9 mouse cellular contexts compared by ENCODE assay signal in the genomic region with DNA sequence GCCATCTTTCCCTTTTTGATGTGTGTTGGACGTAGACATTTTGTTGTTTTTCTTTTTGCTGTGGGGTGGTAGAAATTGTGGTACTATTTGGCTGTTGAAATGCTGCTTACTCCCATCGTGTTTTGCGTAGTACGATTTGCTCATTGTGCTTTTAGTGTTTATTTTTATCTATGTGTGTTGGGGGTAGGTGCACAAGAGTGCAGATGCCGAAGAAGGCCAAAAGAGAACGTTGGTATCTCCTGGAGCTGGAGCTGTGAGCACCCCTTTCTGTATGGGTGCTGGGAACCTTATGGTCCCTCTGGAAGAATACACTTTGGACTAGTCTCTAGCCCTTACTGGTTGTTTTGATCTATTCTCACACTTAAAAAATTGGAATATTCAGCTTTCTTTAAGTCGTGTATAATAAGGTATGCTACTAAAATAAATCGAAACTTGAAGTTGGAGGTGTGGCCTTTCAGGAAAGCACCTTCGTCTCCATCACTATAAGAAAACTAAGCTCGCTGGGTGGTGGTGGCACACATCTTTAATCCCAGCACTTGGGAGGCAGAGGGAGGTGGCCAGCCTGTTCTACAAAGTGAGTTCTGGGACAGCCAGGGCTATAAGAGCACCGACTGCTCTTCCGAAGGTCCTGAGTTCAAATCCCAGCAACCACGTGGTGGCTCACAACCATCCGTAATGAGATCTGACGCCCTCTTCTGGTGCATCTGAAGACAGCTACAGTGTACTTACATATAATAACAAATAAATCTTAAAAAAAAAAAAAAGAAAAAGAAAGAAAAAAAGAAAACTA. TPM values are rescaled to one million over a fixed set of nuclear protein-coding genes. Genes with fewer than 3 reads are reported as not detected.
DNase-seq lines count a peak whose midpoint lies in the region; ATAC-seq and TF ChIP-seq lines count a peak whose summit lies in the region.
"Had no signal": no experiment of that assay in that cellular context is flagged by ENCODE, and none has a peak within 500 bp of the region (broad histone marks: within the 10 kb centered on the region; RNA-seq: fewer than 3 reads in every experiment).

No protein-coding gene starts in this region.

- H3K9ac ChIP-seq in embryonic facial prominence, embryonic 15.5 days, result no peak overlapping the region; the same call in 1 of the 2 replicates
- no peak overlapping the region for H3K9ac ChIP-seq in intestine, postnatal 0 days (ENCODE audit: low read depth, low read length)
- no peak overlapping the region for H3K9ac ChIP-seq in neural tube, embryonic 14.5 days (replicated peaks; ENCODE audit: low read depth, low read length)

- no peaks in the 10 kb centered on the region for H3K36me3 ChIP-seq in embryonic facial prominence, embryonic 15.5 days
- H3K36me3 ChIP-seq in intestine, postnatal 0 days (ENCODE audit: control insufficient read depth, insufficient read depth), result 0 out of 2 replicates have a peak, but pooled peaks cover under 1% of the 10 kb centered on the region
- no peaks in the 10 kb centered on the region for H3K36me3 ChIP-seq in neural tube, embryonic 14.5 days (ENCODE audit: control insufficient read depth, insufficient read depth, low read length)

- peak overlapping the region; percentile 96 for H3K27ac ChIP-seq in embryonic facial prominence, embryonic 15.5 days (replicated peaks)
- H3K27ac ChIP-seq in intestine, postnatal 0 days (ENCODE audit: low read depth, low read length), result no peak overlapping the region
- peak overlapping the region; percentile 97; the same call in 1 of the 2 replicates for H3K27ac ChIP-seq in neural tube, embryonic 14.5 days (ENCODE audit: low read depth, low read length)

- ATAC-seq in embryonic facial prominence, embryonic 15.5 days (ENCODE audit: insufficient number of reproducible peaks, low FRiP score, low TSS enrichment, low read depth), result no peak
- ATAC-seq in intestine, postnatal 0 days, result no peak
- ATAC-seq in neural tube, embryonic 14.5 days (ENCODE audit: low read depth), result no peak

- no peak for DNase-seq in lung, adult 2 months
- no peak for DNase-seq in lung, postnatal 36 days
- no peak for DNase-seq in embryo, embryonic 10.5 days (ENCODE audit: low spot score)
- DNase-seq in left cerebral cortex, postnatal 14 days (ENCODE audit: low spot score in 2 of 2), result no peak
- DNase-seq in adrenal gland, postnatal 25 days, result no peak

- H3K4me2 ChIP-seq in embryonic facial prominence, embryonic 15.5 days (replicated peaks), result peak overlapping the region; percentile 58
- peak overlapping the region; percentile 79 for H3K4me2 ChIP-seq in intestine, postnatal 0 days (replicated peaks; ENCODE audit: low read depth)
- peak overlapping the region; percentile 61 for H3K4me2 ChIP-seq in neural tube, embryonic 14.5 days (ENCODE audit: low read depth, low read length)

- H3K27me3 ChIP-seq in embryonic facial prominence, embryonic 15.5 days, result no peaks in the 10 kb centered on the region
- no peaks in the 10 kb centered on the region for H3K27me3 ChIP-seq in intestine, postnatal 0 days (replicated peaks; ENCODE audit: control insufficient read depth, insufficient read depth, low read length)
- no peaks in the 10 kb centered on the region for H3K27me3 ChIP-seq in neural tube, embryonic 14.5 days (ENCODE audit: control insufficient read depth, insufficient read depth, low read length)

- H3K4me1 ChIP-seq in lung, adult 2 months (ENCODE audit: control insufficient read depth, insufficient read depth, low read length), result no peaks in the 10 kb centered on the region
- H3K4me1 ChIP-seq in embryonic facial prominence, embryonic 15.5 days, result peaks cover 8% of the 10 kb centered on the region
- 0 out of 2 replicates have a peak, but pooled peaks cover 6% of the 10 kb centered on the region for H3K4me1 ChIP-seq in intestine, postnatal 0 days (replicated peaks; ENCODE audit: control insufficient read depth, insufficient read depth, low read length)
- peaks cover 6% of the 10 kb centered on the region for H3K4me1 ChIP-seq in neural tube, embryonic 14.5 days (ENCODE audit: control insufficient read depth, insufficient read depth, low read length)

- H3K4me3 ChIP-seq in lung, adult 2 months (replicated peaks; ENCODE audit: extremely low read depth, low read depth, low read length), result peak overlapping the region; percentile 13
- peak overlapping the region; percentile 69 for H3K4me3 ChIP-seq in embryonic facial prominence, embryonic 15.5 days (replicated peaks)
- peak overlapping the region; percentile 75 for H3K4me3 ChIP-seq in intestine, postnatal 0 days (ENCODE audit: low read depth, low read length)
- H3K4me3 ChIP-seq in neural tube, embryonic 14.5 days (ENCODE audit: low read depth, low read length), result peak overlapping the region; percentile 83

- intact Hi-C loops in left cerebral cortex, postnatal 14 days (cut with DNase I), result no loop called here

- WGBS in lung, adult 2 months, result 65% methylated on average over 15 of the region's 15 CpGs
- 77% methylated on average over 15 of the region's 15 CpGs for WGBS in embryonic facial prominence, embryonic 15.5 days
- WGBS in intestine, postnatal 0 days, result 76% methylated on average over 15 of the region's 15 CpGs
- 80% methylated on average over 15 of the region's 15 CpGs for WGBS in neural tube, embryonic 14.5 days

- no peak for TF ChIP-seq POLR2A in lung, adult 2 months (IDR thresholded peaks at IDR 0.05; ENCODE audit: borderline replicate concordance, extremely low read depth, low read depth, low read length)

- no peaks in the 10 kb centered on the region for H3K9me3 ChIP-seq in embryonic facial prominence, embryonic 15.5 days (replicated peaks)
- H3K9me3 ChIP-seq in intestine, postnatal 0 days (ENCODE audit: control insufficient read depth), result no peaks in the 10 kb centered on the region
- H3K9me3 ChIP-seq in neural tube, embryonic 14.5 days (ENCODE audit: control insufficient read depth, low read length), result no peaks in the 10 kb centered on the region

- no peak for TF ChIP-seq CTCF in lung, adult 2 months (IDR thresholded peaks at IDR 0.05; ENCODE audit: insufficient read depth, low read length)
- TF ChIP-seq CTCF in intestine, postnatal 0 days (IDR thresholded peaks at IDR 0.05; ENCODE audit: low read depth), result no peak

RNA-seq across cellular contexts. Expression of gene Slc25a38, which starts 1.2 kb away (rescaled TPM):
- 34.2 and 41.9 TPM in 2 replicates for polyA plus RNA-seq in lung, adult 2 months (2012; rRNA removed)
- polyA plus RNA-seq in embryonic facial prominence, embryonic 15.5 days (2015; fragmentation: Nextera tagmentation; extraction: Ambion mirVana), result 28.4 and 30.1 TPM in 2 replicates
- polyA plus RNA-seq in intestine, postnatal 0 days (2015; fragmentation: Nextera tagmentation; extraction: Ambion mirVana), result 15.8 and 16.1 TPM in 2 replicates
- 38.1 and 43.8 TPM in 2 replicates for polyA plus RNA-seq in neural tube, embryonic 14.5 days (2014; fragmentation: Nextera tagmentation; extraction: Ambion mirVana)
- 10 to 100 TPM; 24.2 to 27.0 TPM for total RNA-seq in left cerebral cortex, postnatal 14 days (2021)
- total RNA-seq in adrenal gland, postnatal 25 days (2021), result 28.7 and 37.0 TPM in 2 replicates

RNA-seq across cellular contexts. Expression of gene Rpsa, which starts 16.1 kb away (rescaled TPM):
- 1,383 and 1,388 TPM in 2 replicates for polyA plus RNA-seq in lung, adult 2 months (2012; rRNA removed)
- polyA plus RNA-seq in embryonic facial prominence, embryonic 15.5 days (2015; fragmentation: Nextera tagmentation; extraction: Ambion mirVana), result 1,545 and 1,556 TPM in 2 replicates
- polyA plus RNA-seq in intestine, postnatal 0 days (2015; fragmentation: Nextera tagmentation; extraction: Ambion mirVana), result 654 and 675 TPM in 2 replicates
- 1,052 and 1,113 TPM in 2 replicates for polyA plus RNA-seq in neural tube, embryonic 14.5 days (2014; fragmentation: Nextera tagmentation; extraction: Ambion mirVana)
- total RNA-seq in left cerebral cortex, postnatal 14 days (2021), result 100 to 1,000 TPM; 505 to 517 TPM
- total RNA-seq in adrenal gland, postnatal 25 days (2021), result 585 and 720 TPM in 2 replicates

RNA-seq across cellular contexts. Expression of gene Ccr8, which starts 19.4 kb away (rescaled TPM):
- 1.3 and 1.5 TPM in 2 replicates for polyA plus RNA-seq in lung, adult 2 months (2012; rRNA removed)
- 3.0 and 3.8 TPM in 2 replicates for polyA plus RNA-seq in embryonic facial prominence, embryonic 15.5 days (2015; fragmentation: Nextera tagmentation; extraction: Ambion mirVana)
- 0.25 and 0.42 TPM in 2 replicates for polyA plus RNA-seq in intestine, postnatal 0 days (2015; fragmentation: Nextera tagmentation; extraction: Ambion mirVana)
- not detected in 2 replicates for polyA plus RNA-seq in neural tube, embryonic 14.5 days (2014; fragmentation: Nextera tagmentation; extraction: Ambion mirVana)
- not detected for total RNA-seq in left cerebral cortex, postnatal 14 days (2021)
- total RNA-seq in adrenal gland, postnatal 25 days (2021), result not detected in 2 replicates
- total RNA-seq: adrenal gland, adult 8-10 months had no signal

RNA-seq across cellular contexts. Expression of gene Mobp, which starts 38.2 kb away (rescaled TPM):
- polyA plus RNA-seq in lung, adult 2 months (2012; rRNA removed), result not detected in 2 replicates
- polyA plus RNA-seq in embryonic facial prominence, embryonic 15.5 days (2015; fragmentation: Nextera tagmentation; extraction: Ambion mirVana), result 0.40 and 0.56 TPM in 2 replicates
- polyA plus RNA-seq in intestine, postnatal 0 days (2015; fragmentation: Nextera tagmentation; extraction: Ambion mirVana), result 0.05 TPM in 1 of 2 replicates, not detected in the other
- 0.16 and 0.52 TPM in 2 replicates for polyA plus RNA-seq in neural tube, embryonic 14.5 days (2014; fragmentation: Nextera tagmentation; extraction: Ambion mirVana)
- total RNA-seq in left cerebral cortex, postnatal 14 days (2021), result 100 to 1,000 TPM; 128 to 224 TPM
- total RNA-seq in adrenal gland, postnatal 25 days (2021), result 0.27 TPM in 1 of 2 replicates, not detected in the other

RNA-seq across cellular contexts. Expression of gene Cx3cr1, which starts 41.7 kb away (rescaled TPM):
- 8.4 and 10.9 TPM in 2 replicates for polyA plus RNA-seq in lung, adult 2 months (2012; rRNA removed)
- 15.7 and 17.1 TPM in 2 replicates for polyA plus RNA-seq in embryonic facial prominence, embryonic 15.5 days (2015; fragmentation: Nextera tagmentation; extraction: Ambion mirVana)
- polyA plus RNA-seq in intestine, postnatal 0 days (2015; fragmentation: Nextera tagmentation; extraction: Ambion mirVana), result 5.4 and 6.5 TPM in 2 replicates
- polyA plus RNA-seq in neural tube, embryonic 14.5 days (2014; fragmentation: Nextera tagmentation; extraction: Ambion mirVana), result 7.1 and 9.8 TPM in 2 replicates
- total RNA-seq in left cerebral cortex, postnatal 14 days (2021), result 10 to 100 TPM; 34.9 to 36.7 TPM
- total RNA-seq in adrenal gland, postnatal 25 days (2021), result 4.3 and 5.9 TPM in 2 replicates

Comparison
In these comparisons a context has a peak if more than half of its experiments do, and no peak if none do; other contexts are left out.
1. H3K4me3 ChIP-seq: peak in every context shown above with its lines; median percentile 83 in neural tube, embryonic 14.5 days; 75 in intestine, postnatal 0 days; 69 in embryonic facial prominence, embryonic 15.5 days; 13 in lung, adult 2 months.